Mouse (Mus musculus) limb, embryonic 13.5 days (tissue): ENCODE results near the gene Rap1gap2. TPM values are rescaled to one million over a fixed set of nuclear protein-coding genes. Genes with fewer than 3 reads are reported as not detected.

Source experiments
- ATAC-seq: fragments of 200-750 bp; cut with Nextera tagmentation; 2 replicates; pipeline ENCODE4 v1.8.0; 2017; ENCODE audit warnings: low read depth, moderate number of reproducible peaks, moderate TSS enrichment; ENCODE audit not compliant: low FRiP score
- H3K27ac ChIP-seq: fragments of 300-500 bp; sonication (generic); 2 replicates; pipeline ENCODE4 v1.5.1; 2015; ENCODE audit warnings: inconsistent platforms, mild to moderate bottlenecking, moderate library complexity
- H3K27me3 ChIP-seq: fragments of 300-500 bp; sonication (generic); 2 replicates; pipeline ENCODE4 v1.6.1; 2015; ENCODE audit warnings: mild to moderate bottlenecking, inconsistent platforms
- H3K36me3 ChIP-seq: fragments of 300-500 bp; sonication (generic); 2 replicates; pipeline ENCODE4 v1.6.1; 2015; ENCODE audit warnings: inconsistent platforms, mild to moderate bottlenecking, moderate library complexity
- H3K4me1 ChIP-seq: fragments of 300-500 bp; sonication (generic); 2 replicates; pipeline ENCODE4 v1.6.1; 2015; ENCODE audit warnings: inconsistent platforms
- H3K4me2 ChIP-seq: fragments of 300-500 bp; sonication (generic); replicated peaks from 2 replicates; pipeline ENCODE4 v1.6.1; 2015; ENCODE audit warnings: inconsistent platforms, mild to moderate bottlenecking, moderate library complexity
- H3K4me3 ChIP-seq: fragments of 300-500 bp; sonication (generic); 2 replicates; pipeline ENCODE4 v1.5.1; 2015; ENCODE audit warnings: moderate library complexity, mild to moderate bottlenecking, inconsistent platforms
- H3K9ac ChIP-seq: fragments of 300-500 bp; sonication (generic); 2 replicates; pipeline ENCODE4 v1.6.1; 2015; ENCODE audit warnings: mild to moderate bottlenecking, inconsistent platforms
- H3K9me3 ChIP-seq: fragments of 300-500 bp; sonication (generic); 2 replicates; pipeline ENCODE4 v1.6.1; 2016; ENCODE audit warnings: inconsistent platforms
- WGBS: fragments of 180-500 bp; shearing (Covaris S2); methylation state at CpG from one replicate; pipeline ENCODE4 v1.1.7; 2015; 5-methylcytosine and 5-hydroxymethylcytosine counted together
- polyA plus RNA-seq: library from polyadenylated mRNA; unstranded; fragments of >200 nt; fragmentation: Nextera tagmentation; extraction: Ambion mirVana; gene quantifications from 2 replicates; pipeline ENCODE4 v1.2.1, GENCODE M21; 2015

Rap1gap2 gene
- polyA plus RNA-seq, 1 experiment from 2014 or later: 1.2 TPM

GRCm38 (mm10) chr11:74512595-74512994 is 98.1 kb downstream of the Rap1gap2 start:
- no peak overlapping the region for H3K27ac ChIP-seq
- no peak overlapping the region for H3K4me2 ChIP-seq
- ATAC-seq: no peak
- H3K4me1 ChIP-seq: no peaks in the 10 kb centered on the region
- no peaks in the 10 kb centered on the region for H3K36me3 ChIP-seq
- H3K27me3 ChIP-seq: no peaks in the 10 kb centered on the region
- WGBS: 86% methylated on average over 10 of the region's 10 CpGs
- H3K4me3 ChIP-seq: no peak overlapping the region
- no peak overlapping the region for H3K9ac ChIP-seq
- H3K9me3 ChIP-seq: no peaks in the 10 kb centered on the region

DNA sequence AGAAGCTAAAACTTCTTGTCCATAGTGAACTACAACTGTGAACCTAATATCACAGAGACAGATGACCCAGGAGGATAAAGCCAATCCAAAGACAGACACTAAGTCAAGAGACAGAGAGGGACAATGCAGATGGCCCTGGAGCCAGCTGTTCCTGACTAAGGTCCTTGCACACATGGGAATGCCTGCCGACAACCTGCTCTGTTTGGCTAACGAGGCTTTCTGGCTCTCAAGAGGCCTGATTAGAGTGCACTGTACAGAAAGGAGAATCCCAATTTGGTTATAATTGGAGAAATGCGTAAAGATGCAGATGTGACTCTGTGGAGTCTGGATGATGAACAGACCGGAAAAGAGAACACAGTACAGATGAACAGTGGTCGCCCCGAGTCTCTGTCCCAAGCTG is 104.4 kb downstream of the Rap1gap2 start:
- no peak for ATAC-seq
- H3K9me3 ChIP-seq: no peaks in the 10 kb centered on the region
- no peak overlapping the region for H3K4me2 ChIP-seq
- H3K4me1 ChIP-seq: no peaks in the 10 kb centered on the region
- H3K4me3 ChIP-seq: no peak overlapping the region
- H3K27me3 ChIP-seq: no peaks in the 10 kb centered on the region
- H3K9ac ChIP-seq: no peak overlapping the region
- no peak overlapping the region for H3K27ac ChIP-seq
- WGBS: 67% methylated on average over 6 of the region's 6 CpGs
- no peaks in the 10 kb centered on the region for H3K36me3 ChIP-seq

- Histone ChIP-seq H3K27me3 (no peaks in the 10 kb centered on the region), H3K27ac (no peak overlapping the region), H3K4me1 (peaks cover 5% of the 10 kb centered on the region; the same call in 1 of the 2 replicates), H3K9ac (no peak overlapping the region), H3K4me2 (no peak overlapping the region), H3K36me3 (no peaks in the 10 kb centered on the region), H3K9me3 (no peaks in the 10 kb centered on the region), H3K4me3 (no peak overlapping the region)
- 56% methylated on average over 8 of the region's 8 CpGs for WGBS
- ATAC-seq: no peak
Observed at GRCm38 (mm10) chr11:74502485-74502884, 108.2 kb downstream of the Rap1gap2 start.

- ATAC-seq: no peak
- H3K9me3 ChIP-seq: no peaks in the 10 kb centered on the region
- H3K4me3 ChIP-seq: no peak overlapping the region
- H3K9ac ChIP-seq: no peak overlapping the region
- no peaks in the 10 kb centered on the region for H3K27me3 ChIP-seq
- H3K36me3 ChIP-seq: no peaks in the 10 kb centered on the region
- no peak overlapping the region for H3K4me2 ChIP-seq
- H3K4me1 ChIP-seq: peaks cover 5% of the 10 kb centered on the region; the same call in 1 of the 2 replicates
- H3K27ac ChIP-seq: no peak overlapping the region
Observed at GRCm38 (mm10) chr11:74501989-74502388, 108.7 kb downstream of the Rap1gap2 start.

DNA sequence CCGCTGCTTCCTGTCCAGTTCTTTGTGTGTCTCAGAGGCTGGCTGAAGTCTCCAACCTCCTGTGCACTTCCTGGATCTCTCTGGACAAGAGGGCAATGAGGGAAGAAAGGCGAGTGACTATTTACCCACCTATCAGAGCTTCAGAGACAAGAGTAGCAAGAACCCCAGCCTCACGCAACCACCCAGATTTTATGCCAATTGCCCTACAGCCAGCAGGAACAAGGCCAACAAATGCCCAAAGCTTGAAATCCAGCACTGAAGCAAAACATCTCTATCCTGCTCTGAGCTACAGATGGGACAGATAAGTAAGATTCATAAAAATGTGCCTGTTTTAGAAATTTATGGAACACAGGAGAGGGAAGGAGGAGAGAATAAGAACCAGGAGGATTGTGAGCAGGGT is 109.7 kb downstream of the Rap1gap2 start:
- H3K27me3 ChIP-seq: no peaks in the 10 kb centered on the region
- no peak overlapping the region for H3K4me2 ChIP-seq
- H3K9me3 ChIP-seq: no peaks in the 10 kb centered on the region
- H3K27ac ChIP-seq: no peak overlapping the region
- H3K36me3 ChIP-seq: no peaks in the 10 kb centered on the region
- H3K4me1 ChIP-seq: peaks cover 5% of the 10 kb centered on the region; the same call in 1 of the 2 replicates
- H3K9ac ChIP-seq: no peak overlapping the region
- no peak overlapping the region for H3K4me3 ChIP-seq
- ATAC-seq: no peak
- 82% methylated on average over 3 of the region's 3 CpGs for WGBS

- no peak overlapping the region for H3K4me2 ChIP-seq
- no peaks in the 10 kb centered on the region for H3K36me3 ChIP-seq
- no peaks in the 10 kb centered on the region for H3K9me3 ChIP-seq
- H3K4me1 ChIP-seq: peaks cover 5% of the 10 kb centered on the region; the same call in 1 of the 2 replicates
- no peak for ATAC-seq
- no peak overlapping the region for H3K4me3 ChIP-seq
- H3K9ac ChIP-seq: no peak overlapping the region
- no peak overlapping the region for H3K27ac ChIP-seq
- no peaks in the 10 kb centered on the region for H3K27me3 ChIP-seq
- 43% methylated on average over 8 of the region's 8 CpGs for WGBS
Observed at GRCm38 (mm10) chr11:74499521-74500099, 111.1 kb downstream of the Rap1gap2 start.

DNA sequence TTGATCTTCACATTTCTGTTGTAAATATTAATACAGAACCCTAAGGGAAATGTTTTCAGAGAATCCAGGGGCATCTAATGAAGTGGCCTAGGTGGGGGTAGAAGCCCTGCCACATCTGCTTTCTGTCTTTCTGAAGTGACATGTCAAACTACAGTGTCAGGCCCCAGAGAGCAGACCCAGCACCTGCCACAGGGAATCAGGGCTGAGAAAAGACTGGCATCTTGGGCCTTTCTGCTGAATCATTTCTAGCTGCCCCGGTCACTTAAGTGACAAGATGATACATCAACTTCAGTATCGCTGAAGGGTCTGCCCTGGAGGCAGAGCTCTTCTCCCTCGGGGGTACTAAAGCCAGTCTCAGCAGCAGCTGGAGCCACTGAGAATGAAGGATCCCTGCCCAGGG is 111.7 kb downstream of the Rap1gap2 start:
- no peak overlapping the region for H3K9ac ChIP-seq
- H3K4me2 ChIP-seq: no peak overlapping the region
- H3K27me3 ChIP-seq: no peaks in the 10 kb centered on the region
- H3K36me3 ChIP-seq: no peaks in the 10 kb centered on the region
- H3K4me1 ChIP-seq: peaks cover 5% of the 10 kb centered on the region; the same call in 1 of the 2 replicates
- 45% methylated on average over 3 of the region's 3 CpGs for WGBS
- no peak overlapping the region for H3K27ac ChIP-seq
- H3K9me3 ChIP-seq: no peaks in the 10 kb centered on the region
- H3K4me3 ChIP-seq: no peak overlapping the region
- ATAC-seq: no peak

DNA sequence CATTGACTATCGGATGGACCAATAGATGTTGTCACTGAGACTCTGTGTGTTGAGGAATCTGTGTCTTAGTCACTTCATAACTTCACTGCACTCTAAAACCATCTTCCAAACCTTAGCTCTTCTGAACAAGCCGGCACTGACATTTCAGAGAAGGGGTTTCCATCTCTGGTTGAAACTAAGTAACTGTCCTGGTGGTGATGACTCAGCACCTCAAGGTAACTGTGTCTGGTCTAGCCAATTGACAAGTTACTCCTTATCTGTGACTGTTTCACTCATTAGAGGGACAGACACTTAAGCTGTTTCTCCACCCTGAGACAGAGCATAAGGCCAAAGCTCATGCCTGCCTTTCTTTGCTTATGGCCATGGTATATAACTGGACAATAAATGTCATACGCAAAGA is 114.1 kb downstream of the Rap1gap2 start:
- ATAC-seq: no peak
- H3K9ac ChIP-seq: no peak overlapping the region
- no peak overlapping the region for H3K27ac ChIP-seq
- H3K4me1 ChIP-seq: peaks cover 5% of the 10 kb centered on the region; the same call in 1 of the 2 replicates
- H3K4me3 ChIP-seq: no peak overlapping the region
- H3K27me3 ChIP-seq: no peaks in the 10 kb centered on the region
- no peak overlapping the region for H3K4me2 ChIP-seq
- no peaks in the 10 kb centered on the region for H3K36me3 ChIP-seq
- WGBS: 94% methylated on average over 3 of the region's 3 CpGs
- H3K9me3 ChIP-seq: no peaks in the 10 kb centered on the region

DNA sequence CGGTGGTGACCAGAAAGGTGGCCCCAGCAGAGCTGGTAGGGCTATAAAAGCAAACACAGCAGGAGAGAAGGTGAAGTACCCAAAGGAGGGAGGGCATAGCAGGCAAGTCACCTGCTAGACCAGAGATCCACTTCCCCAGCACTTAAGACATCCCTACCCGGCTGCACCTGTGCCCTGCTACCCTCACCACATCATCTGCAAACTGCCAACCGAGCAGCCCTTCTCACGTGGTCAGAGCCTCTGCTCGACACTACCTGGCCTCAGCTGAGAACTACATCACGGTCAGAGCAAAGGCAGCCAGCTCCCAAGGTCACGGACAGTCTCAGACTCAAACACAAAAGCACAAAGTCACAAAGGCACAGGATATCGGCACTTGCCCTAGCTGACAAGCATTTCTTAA is 116.8 kb downstream of the Rap1gap2 start:
- 69% methylated on average over 8 of the region's 8 CpGs for WGBS
- no peak overlapping the region for H3K27ac ChIP-seq
- H3K4me2 ChIP-seq: no peak overlapping the region
- no peak for ATAC-seq
- no peaks in the 10 kb centered on the region for H3K36me3 ChIP-seq
- H3K9ac ChIP-seq: no peak overlapping the region
- H3K4me3 ChIP-seq: no peak overlapping the region
- H3K4me1 ChIP-seq: no peaks in the 10 kb centered on the region
- H3K9me3 ChIP-seq: no peaks in the 10 kb centered on the region
- no peaks in the 10 kb centered on the region for H3K27me3 ChIP-seq

DNA sequence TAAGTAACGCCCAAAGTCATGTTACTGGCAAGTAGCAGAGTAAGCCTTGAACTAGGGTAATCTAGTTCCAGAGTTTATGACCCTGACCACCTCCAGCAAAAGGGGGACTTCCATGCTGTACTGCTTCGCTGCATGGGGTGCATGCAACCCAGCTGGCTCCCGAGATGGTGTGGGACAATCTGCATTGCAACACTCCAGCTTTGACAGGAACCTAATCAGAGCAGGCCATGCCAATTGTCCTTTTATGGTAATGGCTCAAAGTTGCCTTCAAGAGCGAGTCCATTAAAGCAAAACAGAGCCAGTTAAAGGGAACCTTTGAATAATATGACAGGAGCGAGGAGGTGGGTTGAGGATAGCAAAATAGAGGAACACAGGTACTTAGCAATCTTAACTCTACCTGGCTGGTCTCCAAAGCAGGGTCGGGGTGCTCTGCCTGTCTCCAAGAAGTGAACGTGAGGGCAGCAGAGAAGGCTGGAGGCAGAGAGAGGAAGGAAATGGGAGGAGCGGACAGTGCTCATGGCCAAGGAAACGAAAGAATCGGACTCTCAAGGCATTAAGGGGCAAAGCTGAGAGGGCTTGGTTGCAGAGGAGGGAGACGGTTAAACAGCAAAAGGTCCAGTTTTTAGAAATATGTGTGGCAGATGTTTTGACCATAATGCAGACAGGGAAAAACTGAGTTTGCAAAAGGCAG is 117.4 kb downstream of the Rap1gap2 start:
- H3K9me3 ChIP-seq: no peaks in the 10 kb centered on the region
- no peaks in the 10 kb centered on the region for H3K27me3 ChIP-seq
- H3K36me3 ChIP-seq: no peaks in the 10 kb centered on the region
- H3K4me3 ChIP-seq: no peak overlapping the region
- no peak overlapping the region for H3K9ac ChIP-seq
- ATAC-seq: no peak
- H3K4me2 ChIP-seq: no peak overlapping the region
- WGBS: 66% methylated on average over 11 of the region's 11 CpGs
- no peaks in the 10 kb centered on the region for H3K4me1 ChIP-seq
- no peak overlapping the region for H3K27ac ChIP-seq

- no peak overlapping the region for H3K4me3 ChIP-seq
- no peaks in the 10 kb centered on the region for H3K36me3 ChIP-seq
- no peak overlapping the region for H3K9ac ChIP-seq
- H3K4me2 ChIP-seq: no peak overlapping the region
- 90% methylated on average over 4 of the region's 4 CpGs for WGBS
- H3K4me1 ChIP-seq: no peaks in the 10 kb centered on the region
- ATAC-seq: no peak
- no peak overlapping the region for H3K27ac ChIP-seq
- H3K27me3 ChIP-seq: no peaks in the 10 kb centered on the region
- H3K9me3 ChIP-seq: no peaks in the 10 kb centered on the region
Observed at GRCm38 (mm10) chr11:74491130-74491529, 119.6 kb downstream of the Rap1gap2 start.

DNA sequence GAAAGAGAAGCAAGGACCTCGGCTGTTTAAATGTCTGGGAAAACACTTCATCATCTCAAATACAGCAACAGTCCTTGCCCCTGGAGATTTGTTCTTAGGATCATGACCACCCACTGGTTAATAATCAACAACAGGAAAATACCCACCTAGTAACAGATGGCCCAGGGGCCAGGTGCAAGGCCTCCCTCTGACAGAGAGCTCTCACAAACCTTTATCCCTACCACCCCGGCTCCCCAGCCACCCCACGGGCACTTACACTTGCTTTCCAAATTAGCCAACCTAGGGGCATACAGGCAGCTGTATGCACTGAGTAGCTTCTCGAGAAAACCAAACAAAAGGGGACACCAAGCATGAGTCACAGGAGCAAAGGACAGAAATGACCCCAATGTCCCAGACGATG is 121.5 kb downstream of the Rap1gap2 start:
- Histone ChIP-seq H3K9ac (no peak overlapping the region), H3K4me3 (no peak overlapping the region), H3K4me1 (no peaks in the 10 kb centered on the region), H3K27me3 (no peaks in the 10 kb centered on the region), H3K4me2 (no peak overlapping the region), H3K27ac (no peak overlapping the region), H3K36me3 (no peaks in the 10 kb centered on the region), H3K9me3 (no peaks in the 10 kb centered on the region)
- no peak for ATAC-seq
- WGBS: 48% methylated on average over 5 of the region's 5 CpGs

DNA sequence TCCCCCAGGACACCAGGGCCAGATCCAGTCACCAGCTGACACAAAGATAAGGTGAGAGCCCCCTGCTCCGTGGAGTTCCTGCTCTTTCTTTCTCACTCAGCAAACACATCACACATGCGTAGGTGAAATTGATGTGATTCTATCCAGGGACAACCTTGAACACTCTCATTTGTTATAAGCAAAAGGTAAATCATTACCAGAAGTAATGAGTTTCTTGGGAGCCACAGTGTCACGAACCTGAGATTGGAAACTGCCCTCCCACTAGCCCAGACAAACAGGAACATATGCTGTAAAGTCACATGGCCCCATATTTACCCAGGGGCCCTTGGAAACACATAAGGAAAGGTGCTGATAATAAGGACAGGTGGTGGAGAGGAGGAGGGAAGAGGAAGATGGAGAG is 122.8 kb downstream of the Rap1gap2 start:
- Histone ChIP-seq H3K4me3 (no peak overlapping the region), H3K9me3 (no peaks in the 10 kb centered on the region), H3K36me3 (no peaks in the 10 kb centered on the region), H3K4me1 (no peaks in the 10 kb centered on the region), H3K27me3 (no peaks in the 10 kb centered on the region), H3K9ac (no peak overlapping the region), H3K4me2 (no peak overlapping the region), H3K27ac (no peak overlapping the region)
- WGBS: 61% methylated on average over 3 of the region's 3 CpGs
- no peak for ATAC-seq
